Mouse (Mus musculus): ENCODE data around the gene Sox5. TPM values are rescaled to one million over a fixed set of nuclear protein-coding genes. Genes with fewer than 3 reads are reported as not detected.

Sox5 gene
- polyA plus RNA-seq, 1 experiment, result 4.6 TPM

GRCm38 (mm10) chr6:144498177-144498576, 283.6 kb downstream of the Sox5 start:
- Histone ChIP-seq H3K4me1 (ENCODE audit: control insufficient read depth, insufficient read depth, insufficient read length, low read length) (no peaks in the 10 kb centered on the region), H3K27ac (replicated peaks; ENCODE audit: low read depth, low read length) (no peak overlapping the region), H3K4me3 (ENCODE audit: insufficient read depth, low read depth, low read length) (no peak overlapping the region)

- no peak overlapping the region for H3K4me3 ChIP-seq (ENCODE audit: insufficient read depth, low read depth, low read length)
- H3K27ac ChIP-seq (replicated peaks; ENCODE audit: low read depth, low read length), result no peak overlapping the region
- H3K4me1 ChIP-seq (ENCODE audit: control insufficient read depth, insufficient read depth, insufficient read length, low read length), result no peaks in the 10 kb centered on the region
Observed at GRCm38 (mm10) chr6:144491761-144492415, 289.9 kb downstream of the Sox5 start.

GRCm38 (mm10) chr6:144490896-144491295, 290.9 kb downstream of the Sox5 start:
- Histone ChIP-seq H3K27ac (replicated peaks; ENCODE audit: low read depth, low read length) (no peak overlapping the region), H3K4me3 (ENCODE audit: insufficient read depth, low read depth, low read length) (no peak overlapping the region), H3K4me1 (ENCODE audit: control insufficient read depth, insufficient read depth, insufficient read length, low read length) (no peaks in the 10 kb centered on the region)

- no peak overlapping the region for H3K27ac ChIP-seq (replicated peaks; ENCODE audit: low read depth, low read length)
- no peak overlapping the region for H3K4me3 ChIP-seq (ENCODE audit: insufficient read depth, low read depth, low read length)
- no peaks in the 10 kb centered on the region for H3K4me1 ChIP-seq (ENCODE audit: control insufficient read depth, insufficient read depth, insufficient read length, low read length)
Observed at GRCm38 (mm10) chr6:144485578-144485977, 296.2 kb downstream of the Sox5 start.

- no peaks in the 10 kb centered on the region for H3K4me1 ChIP-seq (ENCODE audit: control insufficient read depth, insufficient read depth, insufficient read length, low read length)
- H3K4me3 ChIP-seq (ENCODE audit: insufficient read depth, low read depth, low read length), result no peak overlapping the region
- H3K27ac ChIP-seq (replicated peaks; ENCODE audit: low read depth, low read length), result no peak overlapping the region
Observed at GRCm38 (mm10) chr6:144483166-144483565, 298.6 kb downstream of the Sox5 start.

GRCm38 (mm10) chr6:144480648-144481528, 300.9 kb downstream of the Sox5 start:
- Histone ChIP-seq H3K4me3 (ENCODE audit: insufficient read depth, low read depth, low read length) (no peak overlapping the region), H3K4me1 (ENCODE audit: control insufficient read depth, insufficient read depth, insufficient read length, low read length) (no peaks in the 10 kb centered on the region), H3K27ac (replicated peaks; ENCODE audit: low read depth, low read length) (no peak overlapping the region)

- Histone ChIP-seq H3K27ac (replicated peaks; ENCODE audit: low read depth, low read length) (no peak overlapping the region), H3K4me3 (ENCODE audit: insufficient read depth, low read depth, low read length) (no peak overlapping the region), H3K4me1 (ENCODE audit: control insufficient read depth, insufficient read depth, insufficient read length, low read length) (no peaks in the 10 kb centered on the region)
Observed at GRCm38 (mm10) chr6:144479861-144480260, 301.9 kb downstream of the Sox5 start.

- H3K27ac ChIP-seq (replicated peaks; ENCODE audit: low read depth, low read length), result no peak overlapping the region
- H3K4me3 ChIP-seq (ENCODE audit: insufficient read depth, low read depth, low read length), result no peak overlapping the region
- no peaks in the 10 kb centered on the region for H3K4me1 ChIP-seq (ENCODE audit: control insufficient read depth, insufficient read depth, insufficient read length, low read length)
Observed at GRCm38 (mm10) chr6:144477287-144478064, 304.3 kb downstream of the Sox5 start.

- H3K4me1 ChIP-seq (ENCODE audit: control insufficient read depth, insufficient read depth, insufficient read length, low read length), result no peaks in the 10 kb centered on the region
- H3K4me3 ChIP-seq (ENCODE audit: insufficient read depth, low read depth, low read length), result no peak overlapping the region
- H3K27ac ChIP-seq (replicated peaks; ENCODE audit: low read depth, low read length), result no peak overlapping the region
Observed at GRCm38 (mm10) chr6:144473437-144473836, 308.3 kb downstream of the Sox5 start.

GRCm38 (mm10) chr6:144472089-144472900, 309.5 kb downstream of the Sox5 start:
- no peaks in the 10 kb centered on the region for H3K4me1 ChIP-seq (ENCODE audit: control insufficient read depth, insufficient read depth, insufficient read length, low read length)
- no peak overlapping the region for H3K27ac ChIP-seq (replicated peaks; ENCODE audit: low read depth, low read length)
- H3K4me3 ChIP-seq (ENCODE audit: insufficient read depth, low read depth, low read length), result no peak overlapping the region

GRCm38 (mm10) chr6:144466711-144467110, 315.1 kb downstream of the Sox5 start:
- Histone ChIP-seq H3K4me1 (ENCODE audit: control insufficient read depth, insufficient read depth, insufficient read length, low read length) (no peaks in the 10 kb centered on the region), H3K27ac (replicated peaks; ENCODE audit: low read depth, low read length) (no peak overlapping the region), H3K4me3 (ENCODE audit: insufficient read depth, low read depth, low read length) (no peak overlapping the region)

GRCm38 (mm10) chr6:144463691-144464090, 318.1 kb downstream of the Sox5 start:
- H3K27ac ChIP-seq (replicated peaks; ENCODE audit: low read depth, low read length), result no peak overlapping the region

GRCm38 (mm10) chr6:144463274-144463673, 318.5 kb downstream of the Sox5 start:
- Histone ChIP-seq H3K27ac (replicated peaks; ENCODE audit: low read depth, low read length) (no peak overlapping the region), H3K4me1 (ENCODE audit: control insufficient read depth, insufficient read depth, insufficient read length, low read length) (no peaks in the 10 kb centered on the region), H3K4me3 (ENCODE audit: insufficient read depth, low read depth, low read length) (no peak overlapping the region)

More at GRCm38 (mm10) chr6:144463691-144464090, 318.1 kb downstream of the Sox5 start:
- no peak overlapping the region for H3K4me3 ChIP-seq (ENCODE audit: insufficient read depth, low read depth, low read length)
- H3K4me1 ChIP-seq (ENCODE audit: control insufficient read depth, insufficient read depth, insufficient read length, low read length), result no peaks in the 10 kb centered on the region

- Histone ChIP-seq H3K27ac (replicated peaks; ENCODE audit: low read depth, low read length) (no peak overlapping the region), H3K4me1 (ENCODE audit: control insufficient read depth, insufficient read depth, insufficient read length, low read length) (no peaks in the 10 kb centered on the region)
Observed at GRCm38 (mm10) chr6:144459486-144459885, 322.3 kb downstream of the Sox5 start.

More at GRCm38 (mm10) chr6:144459486-144459885, 322.3 kb downstream of the Sox5 start:
- H3K4me3 ChIP-seq (ENCODE audit: insufficient read depth, low read depth, low read length), result no peak overlapping the region
